Mouse (Mus musculus) lung, postnatal 10 days (tissue): Measurements from ENCODE around the gene Phactr1.

Experiments used
- DNase-seq: peaks from one replicate; pipeline ENCODE4 v3.0.0; 2021

Phactr1 gene

GRCm38 (mm10) chr13:43053201-43053600 is 372.8 kb downstream of the Phactr1 start:
- DNase-seq: no peak

DNA sequence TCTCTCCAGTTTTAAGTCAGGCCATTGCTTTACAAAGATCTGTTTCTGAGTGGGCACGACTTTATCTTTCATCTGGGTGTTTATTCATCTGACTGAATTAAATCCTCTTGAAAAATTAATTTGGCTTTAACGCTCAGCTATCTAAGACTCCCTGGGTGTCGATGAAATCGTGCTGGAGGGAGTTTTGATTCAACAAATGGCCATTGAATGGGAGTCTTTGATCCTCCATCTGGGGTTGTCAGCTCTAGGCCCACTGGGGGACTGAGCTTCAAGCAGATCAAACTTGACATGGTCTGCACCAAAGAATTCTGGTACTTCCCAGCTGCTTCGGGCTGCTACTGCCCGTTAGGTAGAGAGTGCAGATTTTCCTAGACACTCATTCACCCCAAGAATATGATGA is 374.7 kb downstream of the Phactr1 start:
- DNase-seq: no peak

DNA sequence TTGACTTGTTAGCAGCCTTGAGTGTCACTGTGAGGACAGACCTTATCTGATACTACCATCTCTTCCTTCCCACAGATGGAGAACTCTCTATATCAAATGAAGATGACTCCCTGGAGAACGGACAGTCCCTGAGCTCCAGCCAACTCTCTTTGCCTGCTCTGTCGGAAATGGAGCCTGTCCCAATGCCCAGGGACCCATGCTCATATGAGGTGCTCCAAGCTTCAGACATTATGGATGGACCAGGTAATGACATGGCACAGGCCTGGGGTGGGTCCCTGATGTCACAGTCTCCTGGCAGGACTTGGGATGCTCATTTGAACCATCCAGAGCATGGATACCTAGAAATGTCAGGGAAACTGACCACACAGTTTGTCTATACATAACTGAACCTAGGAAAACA is 376.7 kb downstream of the Phactr1 start:
- no peak for DNase-seq

DNA sequence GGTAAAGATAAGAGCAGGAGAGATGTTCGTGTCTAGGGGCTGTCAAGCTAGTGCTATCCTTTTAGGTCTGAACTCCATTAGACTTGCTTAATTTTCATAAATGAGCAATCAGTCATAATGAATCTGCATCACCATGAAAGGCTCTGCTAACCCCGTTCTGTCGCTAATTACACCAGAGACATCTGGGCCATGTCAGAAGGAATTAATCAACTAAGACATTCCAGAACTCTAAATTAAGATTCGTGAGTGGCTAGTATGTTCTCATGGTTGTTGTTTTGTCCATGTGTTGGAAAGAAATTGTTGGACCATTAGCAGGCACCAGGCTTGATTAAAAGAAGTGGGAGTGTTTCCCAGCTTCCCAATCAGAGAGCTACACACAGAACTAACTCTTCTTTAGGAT is 382.9 kb downstream of the Phactr1 start:
- DNase-seq: peak; percentile 16

DNA sequence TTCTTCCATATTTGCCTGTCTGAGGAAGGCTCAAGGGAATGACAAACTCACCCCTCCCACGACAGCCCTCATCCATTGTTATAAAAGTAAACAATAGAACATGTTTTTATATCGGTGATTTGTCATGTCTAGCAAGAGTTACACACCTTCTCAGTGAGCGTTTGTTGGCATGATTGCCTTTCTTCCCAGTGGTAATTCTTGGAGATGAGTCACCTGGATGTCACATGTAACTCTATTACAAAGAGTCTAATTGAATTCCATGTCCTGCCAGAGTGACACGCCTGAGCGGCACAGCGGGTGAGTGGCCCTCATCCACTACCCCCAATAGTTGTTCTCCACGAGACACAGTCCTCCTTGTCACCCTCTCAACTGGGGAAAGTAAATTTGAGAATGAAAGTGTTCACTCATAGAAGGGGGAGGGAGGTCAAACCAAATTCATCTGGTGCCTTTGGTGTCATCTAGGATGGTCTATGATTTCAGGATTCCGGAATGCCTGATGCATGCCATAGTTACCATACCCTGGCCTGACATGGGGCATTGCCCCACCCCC is 388.4 kb downstream of the Phactr1 start:
- DNase-seq: no peak

DNA sequence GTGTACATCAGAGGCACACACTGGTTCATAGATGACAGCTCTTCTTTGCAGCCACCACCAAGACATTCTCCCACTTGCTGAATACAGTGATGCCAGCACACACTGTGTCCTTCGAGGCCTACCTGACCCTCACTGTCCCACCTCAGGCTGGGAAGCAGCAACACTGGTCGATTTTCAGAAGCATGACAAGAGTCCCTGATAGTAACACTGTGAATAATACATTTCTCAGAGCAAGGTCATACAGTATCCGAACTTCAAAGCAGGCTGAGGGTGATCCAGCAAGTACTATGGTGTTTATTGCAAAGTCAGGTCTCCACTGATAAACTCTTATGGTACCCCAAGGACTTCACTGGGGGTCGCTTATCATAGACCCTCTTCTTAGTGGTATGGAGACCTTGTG is 390.1 kb downstream of the Phactr1 start:
- no peak for DNase-seq

DNA sequence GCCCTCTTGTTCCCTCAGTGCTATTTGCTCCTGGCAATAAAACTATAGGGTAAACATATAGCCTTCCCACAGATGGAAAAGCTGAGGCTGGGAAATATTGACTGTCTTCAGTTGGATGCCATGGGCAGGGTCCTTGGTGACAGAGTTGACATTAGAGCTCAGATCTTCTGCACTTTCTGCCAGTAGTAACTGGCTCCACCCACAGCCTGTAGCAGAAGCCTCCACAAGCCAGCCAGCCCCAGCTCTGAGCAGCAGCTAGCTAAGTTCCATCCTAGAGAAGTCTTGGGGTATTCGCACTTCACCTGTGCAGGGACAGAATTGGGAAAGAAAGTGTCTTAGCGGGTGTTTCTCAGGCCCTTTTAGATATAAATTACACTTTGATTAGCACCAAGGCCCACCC is 390.5 kb downstream of the Phactr1 start:
- DNase-seq: no peak

DNA sequence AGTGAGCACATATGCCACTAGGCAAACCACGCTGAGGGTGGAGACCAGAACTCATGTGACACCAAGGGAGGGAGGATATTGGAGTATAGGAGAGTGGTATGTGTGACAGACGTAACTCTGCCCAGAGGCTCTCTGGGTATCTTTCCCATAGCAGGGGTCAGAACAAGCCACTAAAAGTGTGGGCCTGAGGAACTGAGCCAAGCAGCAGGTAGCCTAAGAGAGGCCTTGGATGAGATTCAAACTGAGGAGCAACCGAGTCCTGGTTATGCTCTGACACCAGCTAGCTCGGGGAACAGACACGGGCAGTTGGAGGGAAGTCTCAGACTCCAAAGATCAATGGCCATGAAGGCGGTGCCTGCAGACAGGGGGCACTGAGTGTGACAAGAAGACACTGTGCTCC is 395.0 kb downstream of the Phactr1 start:
- DNase-seq: no peak

DNA sequence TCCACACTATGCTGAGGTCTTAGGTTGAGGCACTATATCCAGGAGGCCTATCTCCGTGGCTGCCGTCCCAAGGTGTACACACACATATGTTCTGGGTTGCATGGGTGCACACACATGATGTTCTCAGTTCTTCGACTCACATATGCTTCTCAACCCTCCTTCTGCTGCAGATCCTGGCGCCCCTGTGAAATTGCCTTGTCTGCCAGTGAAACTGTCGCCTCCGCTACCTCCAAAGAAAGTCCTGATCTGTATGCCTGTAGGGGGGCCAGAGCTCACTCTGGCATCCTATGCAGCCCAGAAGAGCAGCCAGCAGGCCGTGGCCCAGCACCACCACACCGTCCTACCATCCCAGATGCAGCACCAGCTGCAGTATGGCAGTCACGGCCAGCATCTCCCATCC is 397.1 kb downstream of the Phactr1 start:
- DNase-seq: no peak

DNA sequence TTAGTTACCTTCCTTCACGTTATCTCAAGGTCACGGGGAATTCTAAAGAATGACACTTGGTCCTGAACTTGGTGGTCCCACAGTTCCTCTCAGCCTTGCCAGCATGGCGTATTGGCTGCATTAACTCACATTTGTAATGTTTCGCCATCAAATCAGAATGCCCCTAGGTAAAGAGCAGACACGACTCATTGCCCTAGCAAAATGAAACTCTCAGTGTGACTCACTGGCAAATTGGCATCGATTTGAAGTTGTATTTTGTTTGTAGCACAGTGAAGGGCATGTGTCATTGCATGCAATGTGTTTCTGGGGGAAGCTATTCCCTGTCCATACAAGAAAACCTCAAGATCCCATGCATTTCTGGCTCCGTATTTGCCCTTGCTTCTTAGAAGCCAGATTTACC is 404.8 kb downstream of the Phactr1 start:
- DNase-seq: no peak

- DNase-seq: peak; percentile 64
These were observed 413.9 kb downstream of the Phactr1 start for GRCm38 (mm10) chr13:43094365-43094764.

DNA sequence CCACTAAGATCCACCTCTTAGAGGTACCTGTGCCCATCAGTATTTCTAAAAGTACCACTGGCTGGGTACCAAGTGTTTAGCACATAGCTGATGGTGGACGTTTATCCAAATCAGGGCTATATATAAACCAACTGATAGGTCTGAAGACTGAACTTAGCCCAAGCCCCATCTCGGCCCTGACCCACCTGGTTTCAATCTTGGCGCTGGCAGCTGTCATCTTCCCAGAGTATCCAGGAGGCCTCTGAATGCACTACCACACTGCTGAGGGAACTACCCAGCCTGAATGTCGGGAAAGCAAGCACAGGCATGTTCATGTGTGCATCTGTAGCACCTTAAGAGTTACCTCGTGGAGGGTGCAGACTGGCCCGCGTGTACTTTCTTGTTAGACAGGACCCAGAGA is 422.5 kb downstream of the Phactr1 start:
- no peak for DNase-seq

DNA sequence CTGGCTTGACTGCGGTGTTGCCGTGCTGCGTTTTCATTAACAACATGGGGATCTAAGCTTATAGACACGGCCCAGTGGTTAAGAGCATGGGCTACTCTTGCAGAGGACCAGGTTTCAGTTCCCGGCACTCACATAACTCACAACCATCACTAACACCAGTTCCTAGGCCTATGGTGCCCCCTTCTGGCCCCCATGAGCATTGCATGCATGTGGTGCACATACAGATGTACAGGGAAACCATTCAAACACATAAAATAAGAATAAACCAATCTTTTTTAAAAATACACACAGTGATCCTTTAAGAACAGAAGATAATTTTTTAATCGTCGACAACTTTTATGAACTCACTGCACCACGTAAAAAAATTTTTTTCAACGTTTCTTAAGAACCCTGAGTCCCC is 424.1 kb downstream of the Phactr1 start:
- no peak for DNase-seq

GRCm38 (mm10) chr13:43112280-43112679 is 431.9 kb downstream of the Phactr1 start:
- DNase-seq: no peak

DNA sequence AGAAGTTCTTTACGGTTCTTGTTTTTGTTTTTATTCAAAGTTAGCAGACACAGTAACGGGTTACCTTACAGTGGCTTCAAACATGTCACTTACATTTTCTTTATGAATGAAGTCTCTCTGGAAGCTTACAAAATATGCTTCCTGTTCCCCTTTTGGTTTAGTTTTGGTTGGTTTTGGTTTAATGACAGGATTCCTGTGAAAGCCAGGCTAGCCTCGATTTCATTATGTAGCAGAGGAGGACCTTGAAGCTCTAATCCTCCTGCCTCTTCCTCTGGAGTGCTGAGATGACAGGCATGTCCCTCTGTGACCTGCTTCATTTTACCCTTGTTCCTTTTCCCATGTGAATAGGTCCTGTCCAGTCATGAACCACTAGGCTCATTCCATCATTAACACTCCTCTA is 432.3 kb downstream of the Phactr1 start:
- no peak for DNase-seq

DNA sequence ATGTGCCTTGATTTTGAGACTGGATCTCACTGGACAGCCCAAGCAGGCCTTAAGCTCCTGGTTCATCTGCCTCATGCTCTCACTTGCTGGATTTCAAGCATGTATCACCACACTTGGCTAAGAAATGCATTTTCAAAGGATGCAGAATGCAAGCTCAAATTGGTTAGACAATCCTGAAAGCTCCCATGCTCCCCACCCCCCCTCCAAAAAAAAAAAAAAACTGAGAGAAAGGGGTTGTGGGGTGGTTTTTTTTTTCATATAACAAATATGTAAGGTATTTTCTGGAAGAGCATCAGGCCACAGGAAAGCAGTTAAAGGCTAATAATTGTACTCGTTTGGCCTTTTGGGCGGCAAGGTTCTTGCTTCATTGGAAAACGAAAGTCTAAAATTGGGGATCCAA is 432.7 kb downstream of the Phactr1 start:
- DNase-seq: no peak

- DNase-seq: no peak
These were observed 442.1 kb downstream of the Phactr1 start for GRCm38 (mm10) chr13:43122306-43123070.

DNA sequence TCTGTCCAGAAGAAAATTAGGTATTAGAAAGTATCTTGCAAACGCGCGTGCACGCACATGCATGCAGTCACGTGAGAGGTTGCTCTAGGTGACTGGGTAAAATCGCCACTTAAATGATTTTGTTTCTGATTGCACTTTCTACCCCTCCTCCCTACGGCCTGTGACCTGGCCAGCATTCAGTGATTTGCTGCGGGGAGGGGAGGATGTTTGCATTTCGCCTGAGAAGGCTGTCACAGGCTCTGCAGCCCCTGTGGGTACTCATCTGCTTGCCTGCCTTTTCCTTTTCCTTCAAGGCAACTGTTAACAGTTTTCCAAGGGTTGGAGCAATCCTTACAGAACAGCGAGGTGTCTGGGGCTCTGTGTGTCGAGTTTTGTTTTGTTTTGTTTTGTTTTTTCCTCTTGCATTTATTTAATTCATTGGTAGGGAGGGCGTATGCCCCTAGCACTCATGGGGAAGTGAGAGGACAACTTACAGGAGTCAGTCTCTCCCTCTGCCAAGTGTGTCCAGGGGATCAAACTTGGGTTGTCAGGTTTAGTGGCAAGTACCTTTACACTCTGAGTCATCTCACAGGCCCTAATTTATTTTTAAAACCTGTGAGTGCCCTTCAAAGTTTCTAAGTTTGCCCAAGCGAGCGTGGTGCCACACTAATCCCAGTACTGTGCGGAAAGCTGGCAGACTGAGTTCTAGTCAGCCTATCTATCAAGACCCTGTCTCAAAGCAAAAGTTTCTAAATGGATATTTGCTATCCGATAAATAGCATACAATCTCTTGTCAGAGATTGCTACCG is 443.7 kb downstream of the Phactr1 start:
- DNase-seq: no peak

- no peak for DNase-seq
These were observed 444.3 kb downstream of the Phactr1 start for GRCm38 (mm10) chr13:43124683-43125074.

DNA sequence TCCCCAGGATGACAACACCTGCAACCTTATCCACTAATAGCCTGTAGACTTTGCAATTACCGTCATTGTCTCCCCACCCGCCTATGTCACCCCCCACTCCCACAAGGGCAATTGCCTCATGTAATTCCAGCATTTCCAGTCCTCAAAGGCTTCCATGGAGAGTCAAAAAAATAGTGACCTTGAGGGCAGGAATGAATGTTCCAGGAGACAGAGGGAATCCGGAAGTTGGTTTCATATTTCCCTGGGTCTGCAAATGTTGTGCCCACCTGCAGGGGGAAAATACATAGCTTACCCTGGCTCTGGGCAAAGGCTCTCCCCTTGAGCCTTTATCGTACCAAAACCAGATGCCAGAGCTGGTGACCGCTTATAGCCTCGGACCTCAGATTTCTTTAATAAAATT is 449.7 kb downstream of the Phactr1 start:
- no peak for DNase-seq

GRCm38 (mm10) chr13:43131741-43132191 is 451.3 kb downstream of the Phactr1 start:
- DNase-seq: peak; percentile 74

GRCm38 (mm10) chr13:43132859-43133258 is 452.4 kb downstream of the Phactr1 start:
- no peak for DNase-seq

DNA sequence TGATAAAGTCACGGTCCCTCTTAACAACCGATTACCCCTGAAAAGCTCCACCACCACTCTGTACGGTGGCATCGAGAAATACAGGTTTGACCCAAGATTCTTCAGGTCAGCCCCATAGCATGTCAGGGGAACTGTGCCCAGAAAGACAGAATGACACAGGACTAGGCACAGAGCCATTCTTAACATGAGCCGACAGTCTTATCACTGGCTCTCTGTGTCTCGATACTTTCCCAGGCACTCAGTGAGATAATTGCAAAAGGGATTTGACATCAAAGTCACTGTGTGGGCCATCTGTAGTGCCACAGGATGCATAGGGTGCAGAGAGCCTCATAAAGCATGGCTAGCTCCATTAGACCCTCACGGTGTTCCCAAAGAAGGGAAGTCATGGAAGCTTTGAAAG is 453.0 kb downstream of the Phactr1 start:
- no peak for DNase-seq

- DNase-seq: no peak
These were observed 454.0 kb downstream of the Phactr1 start for GRCm38 (mm10) chr13:43134468-43134867.
